Mouse (Mus musculus): Measurements from ENCODE around the gene Serp1.
"Not testable (repeated sequence)": the region's sequence is repeated elsewhere in the genome, so short reads cannot be mapped to it uniquely, and the experiment has no call there.

Gene Serp1

DNA sequence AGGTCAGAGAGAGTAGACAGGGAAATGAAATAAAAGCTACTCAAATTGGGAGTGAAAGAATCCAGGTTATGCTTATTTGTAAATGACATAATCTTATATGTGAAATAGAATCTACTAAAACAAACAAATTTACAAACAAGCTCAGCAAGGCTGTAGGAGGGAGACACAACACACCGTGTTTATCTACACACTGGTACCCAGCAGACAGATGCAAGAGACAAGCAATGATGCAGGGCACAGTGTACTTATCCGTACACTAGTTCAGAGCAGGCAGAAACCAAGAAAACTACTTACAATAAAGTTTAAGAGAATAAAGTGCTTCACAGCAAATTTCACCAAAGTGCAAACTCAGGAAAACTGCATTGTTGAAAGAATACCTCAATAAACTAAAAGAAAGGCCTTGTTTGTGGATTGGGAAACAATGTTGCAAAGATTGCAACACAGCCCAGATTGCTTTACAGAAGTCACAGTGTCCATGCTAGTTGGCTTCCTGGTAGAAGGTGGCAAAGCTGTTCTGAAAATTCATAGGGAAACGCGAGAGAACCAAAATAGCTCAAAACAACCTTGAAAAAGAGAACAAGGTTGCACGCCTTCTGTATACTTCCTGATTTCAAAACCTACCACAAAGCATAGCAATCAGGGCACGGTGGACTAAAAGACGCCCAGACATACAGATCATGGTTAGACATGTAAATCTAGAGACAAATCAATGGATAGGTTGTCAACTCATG is 17.5 kb downstream of the Serp1 start:
- DNase-seq (ENCODE audit: extremely low spot score, low spot score) = no peak

DNA sequence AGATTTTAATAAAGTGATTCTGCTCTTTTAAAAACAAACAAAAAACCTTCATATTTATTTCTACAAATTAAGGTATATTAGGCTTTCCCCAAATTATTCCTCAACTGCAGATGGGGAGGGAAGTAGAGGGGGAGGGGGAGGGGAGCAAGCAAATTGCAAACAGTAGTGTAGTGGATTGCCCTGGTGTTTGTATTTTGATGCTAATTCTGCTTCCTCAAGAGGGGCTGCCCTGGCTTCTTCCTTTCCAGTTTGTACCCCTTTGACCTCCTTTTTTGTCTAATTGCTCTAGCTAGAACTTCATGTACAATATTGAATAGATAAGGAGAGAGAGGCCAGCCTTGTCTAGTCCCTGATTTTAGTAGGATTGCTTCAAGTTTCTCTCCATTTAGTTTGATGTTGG is 21.0 kb downstream of the Serp1 start:
- DNase-seq (ENCODE audit: extremely low spot score, low spot score) = no peak

DNA sequence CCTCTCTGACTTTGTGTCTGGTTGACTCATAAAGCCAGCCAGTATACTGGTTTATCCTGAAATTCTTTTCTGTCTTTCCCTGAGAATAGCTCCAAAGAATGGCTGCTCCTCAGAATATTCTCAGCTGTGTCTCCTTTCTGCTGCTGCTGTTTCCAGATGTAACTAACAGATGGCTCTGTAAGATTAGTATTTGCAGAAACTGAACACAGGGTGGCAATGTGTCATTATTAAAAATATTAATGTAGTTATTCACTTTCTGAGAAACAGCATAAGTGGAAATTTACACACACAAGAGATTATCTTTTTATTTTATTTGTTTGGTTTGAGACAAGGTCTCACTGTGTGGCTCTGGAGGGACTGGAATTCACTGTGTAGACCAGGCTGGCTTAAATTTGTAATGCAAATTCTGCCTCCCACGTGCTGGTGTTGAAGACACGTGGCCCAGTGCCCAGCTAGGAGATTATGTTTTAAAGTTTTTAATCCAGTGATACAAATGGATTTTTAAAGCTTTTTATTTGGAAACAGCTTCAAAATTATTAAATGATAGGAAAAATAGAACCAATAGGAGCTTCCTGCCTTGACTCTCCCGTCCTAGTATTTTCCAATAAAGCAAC is 21.9 kb downstream of the Serp1 start:
- no peak for DNase-seq (ENCODE audit: extremely low spot score, low spot score)

DNA sequence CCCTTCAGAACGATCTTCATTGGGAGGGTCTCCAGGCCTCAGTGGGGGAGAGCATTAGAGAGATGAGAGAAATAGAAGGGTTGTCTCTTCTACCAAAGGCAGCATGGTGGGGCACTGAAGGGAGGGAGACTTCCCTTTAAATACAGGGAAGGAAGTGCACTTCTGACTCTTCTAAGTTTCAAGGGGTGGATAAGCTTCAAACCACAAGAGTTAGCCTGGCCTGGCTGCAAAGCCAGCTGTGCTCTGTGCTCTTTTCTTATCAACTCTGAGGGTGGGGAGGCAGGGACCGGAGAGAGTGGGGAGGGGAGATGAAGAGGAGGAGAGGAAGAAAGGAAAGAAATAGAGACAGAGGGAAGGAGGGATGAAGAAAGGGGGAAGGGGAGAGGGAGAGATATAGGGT is 23.7 kb downstream of the Serp1 start:
- no peak for DNase-seq (ENCODE audit: extremely low spot score, low spot score)

DNA sequence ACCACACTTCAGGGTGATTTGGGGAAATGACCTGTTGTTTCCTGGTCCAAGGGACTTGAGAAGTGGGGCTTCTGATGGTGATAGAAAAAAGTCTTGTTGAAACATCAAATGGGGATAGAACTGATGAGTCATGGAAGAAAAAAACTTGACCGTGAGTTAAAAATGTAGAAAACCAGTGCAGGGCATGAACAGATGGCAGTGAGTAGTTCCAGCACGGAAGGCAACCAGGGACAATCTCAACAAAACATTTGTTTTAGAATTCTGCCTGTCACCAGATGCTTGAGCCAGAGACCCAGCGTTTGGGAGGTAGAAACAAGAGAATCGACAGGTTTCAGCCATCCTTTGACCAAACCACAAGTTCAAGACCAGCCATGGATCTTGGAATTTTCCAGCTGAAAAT is 32.1 kb downstream of the Serp1 start:
- no peak for DNase-seq (ENCODE audit: extremely low spot score, low spot score)

DNA sequence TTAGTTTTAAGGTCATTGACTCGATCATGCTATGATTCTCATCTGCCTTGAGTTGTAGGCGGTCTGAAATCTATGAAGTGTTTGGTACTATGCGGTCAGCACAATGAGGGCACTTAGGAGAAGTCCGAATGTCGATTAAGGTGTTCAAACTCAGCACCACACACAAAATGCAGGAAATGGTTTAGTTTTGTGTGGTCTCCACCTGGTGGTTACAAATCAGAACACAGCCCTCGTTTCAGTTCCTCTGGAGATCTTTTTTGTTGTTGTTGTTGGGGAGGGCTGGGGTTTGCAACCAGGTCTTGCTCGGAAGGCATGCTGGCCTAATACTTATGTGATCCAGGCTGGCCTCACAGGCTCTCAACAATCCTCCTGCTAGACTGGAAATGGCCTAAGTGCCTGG is 34.9 kb downstream of the Serp1 start:
- no peak for DNase-seq (ENCODE audit: extremely low spot score, low spot score)

DNA sequence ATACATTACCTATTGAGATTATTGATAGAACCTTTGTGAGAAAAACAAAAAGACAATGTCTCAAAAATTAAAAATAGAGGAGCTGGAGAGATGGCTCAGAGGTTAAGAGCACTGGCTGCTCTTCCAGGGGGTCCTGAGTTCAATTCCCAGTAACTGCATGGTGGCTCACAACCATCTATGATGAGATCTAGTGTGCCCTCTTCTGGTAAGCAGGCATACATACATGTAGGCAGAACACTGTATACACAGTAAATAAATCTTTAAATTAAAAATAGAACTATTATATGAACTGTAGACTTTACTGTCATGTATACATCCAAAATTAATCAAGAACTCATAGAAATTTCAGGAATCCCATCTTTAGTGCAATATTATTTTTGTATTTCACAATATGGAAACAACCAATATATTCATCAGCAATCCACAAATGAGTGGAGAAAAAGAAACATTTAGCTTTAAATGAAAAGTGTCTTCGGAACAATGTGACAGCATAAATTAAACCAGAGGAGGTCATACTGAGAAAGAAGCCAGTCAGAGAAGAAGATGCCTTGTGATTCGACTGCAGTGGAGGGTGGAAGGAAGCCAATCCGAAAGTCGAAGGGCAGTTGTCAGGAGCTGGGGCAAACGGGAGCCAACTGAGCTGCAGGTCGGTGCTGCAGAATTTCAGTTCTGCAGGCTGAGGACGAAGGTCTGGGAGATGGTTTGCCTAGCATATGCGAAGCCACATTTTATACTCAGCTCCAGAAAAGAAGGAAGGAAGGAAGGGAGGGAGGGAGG is 37.5 kb downstream of the Serp1 start:
- DNase-seq (ENCODE audit: extremely low spot score, low spot score) = no peak

DNA sequence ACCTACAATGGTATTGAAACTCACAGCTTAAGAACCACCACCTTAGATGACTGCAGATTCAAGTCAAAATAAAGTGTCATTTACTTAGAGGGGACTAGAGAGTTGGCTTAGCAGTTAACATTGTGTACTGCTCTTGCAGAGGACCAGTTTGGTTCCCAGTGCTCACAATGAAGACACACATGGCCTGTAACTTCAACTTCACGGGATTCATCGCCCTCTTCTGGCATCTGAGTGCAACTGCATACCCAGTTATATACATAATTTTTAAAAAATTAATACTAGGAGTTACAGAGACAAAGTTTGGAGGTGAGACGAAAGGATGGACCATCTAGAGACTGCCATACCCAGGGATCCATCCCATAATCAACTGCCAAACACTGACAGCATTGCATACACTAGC is 38.6 kb downstream of the Serp1 start:
- no peak for DNase-seq (ENCODE audit: extremely low spot score, low spot score)

DNA sequence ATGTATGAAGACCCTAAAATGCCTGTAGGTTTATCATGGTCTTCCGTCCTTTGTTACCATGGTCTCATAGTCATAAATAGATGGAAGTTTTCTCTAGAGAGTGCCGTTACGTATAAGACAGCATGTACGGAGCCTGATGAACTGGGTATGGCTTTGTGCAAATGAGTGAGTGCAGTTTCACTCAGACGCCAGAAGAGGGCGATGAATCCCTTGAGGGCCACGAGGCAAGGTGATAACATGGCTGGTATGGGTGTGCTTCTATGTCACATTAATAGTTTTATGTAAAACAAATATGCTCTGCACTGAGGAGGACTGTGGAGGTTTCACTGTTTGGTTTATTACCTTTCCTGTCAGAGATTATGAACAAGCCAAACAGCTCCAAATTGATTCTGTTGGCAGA is 39.8 kb downstream of the Serp1 start:
- no peak for DNase-seq (ENCODE audit: extremely low spot score, low spot score)

DNA sequence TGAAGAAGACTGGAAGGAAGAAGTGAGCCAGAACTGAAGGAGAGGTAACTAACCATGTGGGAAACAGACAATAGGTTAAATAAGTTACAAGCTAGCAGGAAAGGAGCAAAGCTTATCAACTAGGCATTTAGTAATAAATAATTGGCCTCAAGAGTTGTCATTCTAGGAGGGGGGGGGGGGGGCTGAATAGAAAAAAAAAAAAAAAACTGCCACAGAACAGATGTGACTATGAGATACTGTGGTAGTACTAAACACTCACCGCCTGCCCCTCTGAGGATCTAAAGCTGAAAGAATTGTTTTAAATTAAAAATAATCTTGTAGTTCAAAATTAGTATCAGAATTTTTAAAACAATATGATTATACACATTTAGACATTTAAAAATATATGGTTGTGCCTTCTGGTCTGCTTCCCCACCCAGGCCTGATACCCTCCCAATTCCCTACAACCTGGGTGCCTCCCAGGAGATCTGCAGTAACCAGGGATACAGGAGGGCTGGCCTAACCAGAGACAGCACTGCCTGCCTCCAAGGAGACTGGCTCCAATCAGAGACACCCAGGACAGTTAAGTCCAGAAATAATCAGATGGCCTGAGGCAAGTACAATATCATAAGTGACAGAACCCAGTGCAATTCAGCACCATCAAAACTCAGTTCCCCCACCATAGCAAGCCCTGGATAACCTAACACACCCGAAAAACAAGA is 46.8 kb downstream of the Serp1 start:
- no peak for DNase-seq (ENCODE audit: extremely low spot score, low spot score)

DNA sequence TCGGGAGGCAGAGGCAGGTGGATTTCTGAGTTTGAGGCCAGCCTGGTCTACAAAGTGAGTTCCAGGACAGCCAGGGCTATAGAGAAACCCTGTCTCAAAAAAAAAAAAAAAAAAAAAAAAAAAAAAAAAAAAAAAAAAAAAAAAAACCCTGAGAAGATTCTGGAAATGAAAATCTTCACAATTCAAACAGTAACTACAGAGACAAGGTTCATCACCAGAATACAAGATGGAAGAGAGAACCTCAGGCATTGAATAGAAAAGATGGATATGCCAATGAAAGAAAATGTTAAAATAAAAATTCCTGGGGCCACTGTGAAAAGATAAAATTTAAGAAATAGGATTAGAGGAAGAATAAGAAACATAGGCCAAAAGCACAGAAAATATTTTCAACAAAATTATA is 50.4 kb downstream of the Serp1 start:
- DNase-seq (ENCODE audit: extremely low spot score, low spot score) = not testable (repeated sequence)
